Mouse (Mus musculus) T-helper 1 cell (primary cell): ENCODE measurements around the gene Vwde.

Source experiments
- in situ Hi-C: fragments of 300-600 bp; cut with MboI, MseI; formaldehyde crosslinking; loops from one replicate; pipeline ENCODE4 v1.15.1; 2025; ENCODE audit warnings: high pct_unique_total_duplicates

Gene Vwde

GRCm38 (mm10) chr6:13224596-13225227, at the start of gene Vwde:
Gene Vwde, minus strand, starts transcription at chr6:13224965.
- in situ Hi-C loops, result no loop called here

- in situ Hi-C loops, result no loop called here
Observed at GRCm38 (mm10) chr6:13255341-13255740, 30.6 kb upstream of the Vwde start.

GRCm38 (mm10) chr6:13248317-13248969, 23.7 kb upstream of the Vwde start:
- in situ Hi-C loops, result no loop called here

- in situ Hi-C loops, result no loop called here
Observed at GRCm38 (mm10) chr6:13206157-13206556, 18.6 kb downstream of the Vwde start.

GRCm38 (mm10) chr6:13197486-13197885, 27.3 kb downstream of the Vwde start:
- in situ Hi-C loops, result loop anchor here (10.0 kb wide), 1 partner anchor 1237 kb away; no protein-coding TSS in a partner anchor

- in situ Hi-C loops, result no loop called here
Observed at GRCm38 (mm10) chr6:13186836-13187235, 37.9 kb downstream of the Vwde start.

- in situ Hi-C loops, result no loop called here
Observed at GRCm38 (mm10) chr6:13180061-13180460, 44.7 kb downstream of the Vwde start.

GRCm38 (mm10) chr6:13169459-13170150, 55.2 kb downstream of the Vwde start:
- in situ Hi-C loops, result loop anchor here (25.0 kb wide), 1 partner anchor 832 kb away; no protein-coding TSS in a partner anchor

GRCm38 (mm10) chr6:13166240-13166937, 58.4 kb downstream of the Vwde start:
- in situ Hi-C loops, result loop anchor here (25.0 kb wide), 1 partner anchor 829 kb away; no protein-coding TSS in a partner anchor

GRCm38 (mm10) chr6:13159437-13159836, 65.3 kb downstream of the Vwde start:
- in situ Hi-C loops, result loop anchor here (25.0 kb wide), 1 partner anchor 822 kb away; no protein-coding TSS in a partner anchor

GRCm38 (mm10) chr6:13153888-13154697, 70.7 kb downstream of the Vwde start:
- in situ Hi-C loops, result loop anchor here (25.0 kb wide), 1 partner anchor 817 kb away; no protein-coding TSS in a partner anchor

- in situ Hi-C loops, result loop anchor here (25.0 kb wide), 1 partner anchor 815 kb away; no protein-coding TSS in a partner anchor
Observed at GRCm38 (mm10) chr6:13152062-13152640, 72.6 kb downstream of the Vwde start.

GRCm38 (mm10) chr6:13137255-13137654, 87.5 kb downstream of the Vwde start:
- in situ Hi-C loops, result no loop called here

- in situ Hi-C loops, result no loop called here
Observed at GRCm38 (mm10) chr6:13108662-13109061, 116.1 kb downstream of the Vwde start.
